Mouse (Mus musculus): ENCODE measurements around the gene Cltb.

Gene Cltb

DNA sequence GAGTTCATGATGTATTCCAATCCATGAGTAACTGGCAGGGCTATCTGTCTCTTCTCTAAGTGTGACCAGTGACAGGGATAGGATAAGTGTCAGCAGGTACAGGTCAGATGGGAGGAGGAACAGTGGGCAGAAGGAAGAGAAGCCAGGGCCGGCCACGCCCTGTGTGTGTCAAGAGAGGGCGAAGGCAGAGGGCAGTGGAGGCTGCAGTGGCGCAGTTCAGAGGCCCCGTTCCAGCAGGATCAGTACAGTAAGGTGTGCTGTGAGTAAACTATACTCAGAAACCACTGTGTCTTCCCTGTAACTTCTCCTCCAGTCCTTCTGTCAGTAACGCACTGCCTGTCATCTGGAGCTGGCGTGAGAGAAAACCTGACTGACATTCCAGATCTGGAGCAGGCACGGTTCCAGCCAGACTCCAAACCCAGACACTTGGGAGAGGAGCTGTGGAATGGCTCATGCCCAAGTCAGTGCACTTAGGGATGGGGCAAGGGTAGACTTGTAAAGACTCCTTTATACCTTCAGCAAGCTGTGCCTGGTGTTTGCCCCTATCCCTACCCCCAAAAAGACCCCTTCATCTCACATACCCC lies 14.9 kb downstream of the Cltb start:
- no peak for DNase-seq (ENCODE audit: low read depth, low spot score)

DNA sequence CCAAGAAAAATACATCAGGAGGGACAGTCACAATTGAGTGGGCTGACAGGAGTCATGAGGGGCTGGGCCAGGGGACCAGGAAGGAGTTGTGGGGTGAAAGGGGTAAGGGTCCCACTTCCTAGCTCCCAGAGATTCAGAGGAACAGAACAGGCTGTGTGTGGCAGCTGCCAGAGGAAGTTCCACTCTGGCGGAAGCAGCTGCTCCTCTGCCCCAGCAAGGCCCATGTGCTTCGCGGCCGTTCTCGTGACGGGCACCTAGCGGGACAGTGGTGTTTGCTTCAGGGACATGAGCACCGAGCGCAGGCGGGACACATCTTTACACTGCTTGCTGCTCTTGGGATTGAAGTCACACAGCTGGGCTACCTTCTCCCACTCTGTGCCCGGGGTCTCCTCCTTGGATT lies 17.5 kb downstream of the Cltb start:
- no peak for DNase-seq (ENCODE audit: low read depth, low spot score)

DNA sequence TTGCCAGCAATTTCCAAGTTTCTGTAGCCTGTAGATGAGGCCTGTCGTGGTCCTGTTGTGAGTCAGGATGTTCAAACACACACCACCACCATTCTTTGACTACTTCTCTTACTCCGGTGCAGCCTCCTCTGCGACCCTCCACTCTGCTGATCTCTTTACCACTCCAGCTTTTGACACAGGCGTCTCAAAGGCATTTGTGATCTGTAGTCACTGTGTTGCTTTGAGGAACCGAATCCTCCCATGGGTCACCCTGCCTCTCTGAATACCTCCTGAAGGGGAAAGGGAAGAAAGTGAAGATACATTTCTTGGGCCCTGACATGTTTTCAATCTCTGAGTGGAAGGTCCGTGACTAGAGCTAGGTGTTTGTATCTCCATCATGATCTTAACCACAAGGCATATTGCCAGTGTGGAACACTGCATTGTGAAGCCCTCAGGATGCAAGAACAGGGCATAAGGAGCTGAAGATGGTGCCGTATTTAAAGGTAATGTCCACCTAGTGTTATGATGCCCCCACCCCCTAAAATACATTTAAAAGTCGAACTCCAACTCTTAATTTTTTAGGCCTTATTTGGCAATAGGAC lies 19.3 kb downstream of the Cltb start:
- DNase-seq (ENCODE audit: low read depth, low spot score): no peak

DNA sequence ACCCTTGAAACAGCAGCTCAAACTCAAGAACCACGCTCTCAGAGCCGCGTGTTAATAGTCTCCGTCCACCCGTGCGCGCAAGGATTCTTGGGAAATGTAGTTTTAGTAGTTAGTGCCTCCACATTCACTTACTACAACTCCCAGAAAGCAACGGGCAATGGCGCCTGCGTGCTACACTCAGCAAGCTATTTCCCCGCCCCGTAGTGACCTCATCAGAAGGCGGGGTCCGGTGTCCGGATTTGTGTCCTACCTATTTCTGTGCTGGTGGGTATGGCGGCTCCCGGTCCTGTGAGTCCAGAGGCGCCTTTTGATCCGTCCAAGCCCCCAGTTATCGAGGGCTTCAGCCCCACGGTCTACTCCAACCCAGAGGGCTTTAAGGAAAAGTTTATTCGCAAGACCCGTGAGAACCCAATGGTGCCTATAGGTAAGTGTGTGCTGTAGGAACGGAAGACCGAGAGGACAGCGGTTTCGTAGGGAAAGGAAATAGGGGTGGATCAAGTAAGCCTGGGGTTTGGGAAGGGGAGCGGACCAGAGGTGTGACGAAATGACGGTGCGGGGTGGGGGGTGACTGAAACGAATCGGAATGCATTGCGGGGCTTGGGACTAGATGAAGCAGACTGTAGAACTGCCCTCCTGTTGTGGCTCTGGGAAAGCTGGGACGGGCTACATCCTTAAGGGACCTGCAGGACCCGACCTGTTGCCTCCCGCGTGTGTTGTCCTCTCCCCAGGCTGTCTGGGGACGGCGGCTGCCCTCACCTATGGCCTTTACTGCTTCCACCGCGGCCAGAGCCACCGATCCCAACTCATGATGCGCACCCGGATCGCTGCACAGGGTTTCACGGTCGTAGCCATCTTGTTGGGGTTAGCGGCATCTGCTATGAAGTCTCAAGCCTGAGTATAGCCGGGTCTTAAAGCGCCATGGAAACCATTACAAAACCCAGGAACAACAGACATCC lies 20.9 kb downstream of the Cltb start, which contains the start of the genes Nop16 and Higd2a:
Gene Nop16, minus strand, starts transcription at position 95 of the 956 bp plus-strand sequence.
Gene Higd2a, plus strand, starts transcription at position 212 of the 956 bp plus-strand sequence.
- DNase-seq (ENCODE audit: low read depth, low spot score): peak; percentile 98

DNA sequence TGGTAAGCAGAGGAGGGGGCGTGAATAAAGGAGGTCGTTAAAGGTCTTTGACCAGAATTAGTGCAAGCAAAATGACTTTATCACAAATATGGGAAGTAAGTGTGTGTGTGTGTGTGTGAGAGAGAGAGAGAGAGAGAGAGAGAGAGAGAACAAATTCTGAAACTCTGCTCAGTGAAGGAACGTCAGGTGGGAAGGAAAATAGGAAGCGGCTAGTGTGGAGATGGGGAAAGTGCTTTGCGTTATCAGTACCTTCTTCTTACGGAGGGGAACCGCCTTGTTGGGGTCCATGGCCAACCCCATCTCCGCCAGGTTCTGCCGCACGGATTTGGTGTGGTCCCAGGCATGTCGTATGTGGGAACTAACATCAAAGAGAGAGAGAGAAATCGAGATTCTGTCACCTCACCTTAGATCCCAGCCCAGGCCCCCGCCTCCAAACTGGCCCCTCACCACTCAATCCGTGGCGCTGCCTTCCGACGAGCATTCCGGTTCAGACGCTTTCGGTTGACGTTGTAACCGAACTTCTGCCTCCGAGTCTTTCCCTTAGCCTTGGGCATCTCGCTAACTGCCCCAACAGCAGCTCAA lies 21.6 kb downstream of the Cltb start:
- DNase-seq (ENCODE audit: low read depth, low spot score): no peak

DNA sequence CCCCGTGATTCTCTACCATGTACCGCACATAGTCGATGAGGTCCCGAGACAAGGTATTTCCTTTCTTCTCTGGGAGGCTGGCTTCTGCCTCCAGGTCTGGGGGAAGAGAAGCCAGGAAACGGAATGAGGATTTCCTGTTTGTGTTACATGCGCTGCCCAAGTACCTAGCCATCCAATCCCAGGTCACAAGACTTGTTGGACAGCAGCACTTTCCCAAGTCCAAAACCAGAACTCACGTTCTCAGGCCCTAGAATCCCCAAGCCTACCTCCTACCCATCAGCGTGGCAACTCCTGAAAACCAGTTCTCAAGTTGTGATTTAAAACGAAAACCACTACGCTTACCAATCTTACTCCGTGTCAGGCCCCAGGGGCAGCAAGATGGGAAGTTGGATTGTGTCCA lies 25.3 kb downstream of the Cltb start:
- DNase-seq (ENCODE audit: low read depth, low spot score): no peak

DNA sequence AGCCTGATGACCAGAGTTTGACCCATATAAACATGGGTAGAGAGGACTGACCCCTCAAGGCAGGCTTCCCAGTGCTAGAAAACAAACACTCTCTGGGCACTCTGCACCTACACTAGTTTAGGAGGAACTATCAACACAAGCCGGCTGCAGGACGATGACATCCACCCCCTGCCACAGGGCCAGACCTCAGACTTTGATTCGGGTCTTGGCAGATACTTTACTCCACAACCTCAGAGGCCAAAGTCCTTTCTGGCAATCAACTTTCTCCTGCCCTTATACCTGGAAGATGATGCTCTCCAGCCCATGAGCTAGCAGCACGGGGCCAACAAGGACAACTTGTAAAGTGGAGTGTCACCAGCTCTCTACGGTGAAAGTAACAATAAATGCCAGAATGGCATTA lies 28.3 kb downstream of the Cltb start:
- DNase-seq (ENCODE audit: low read depth, low spot score): no peak

DNA sequence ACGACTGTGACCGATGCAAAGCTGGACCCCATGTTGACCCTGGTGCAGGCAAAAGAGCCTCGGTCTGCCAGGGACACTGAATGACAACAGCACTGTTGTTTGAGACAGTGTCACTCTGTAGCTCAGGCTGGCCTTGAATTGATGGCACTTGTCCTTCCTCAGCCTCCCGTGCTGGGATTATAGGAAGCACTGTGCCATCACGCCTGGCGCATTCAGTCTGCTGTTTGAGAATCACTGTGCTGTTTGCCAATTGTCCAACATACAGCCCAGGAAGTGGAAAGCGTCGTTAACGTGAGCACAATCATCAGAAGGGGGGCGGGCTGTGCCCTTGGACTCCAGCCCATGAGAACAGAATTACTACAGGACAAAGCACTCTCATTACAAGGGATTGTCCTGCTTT lies 29.0 kb downstream of the Cltb start:
- DNase-seq (ENCODE audit: low read depth, low spot score): no peak

DNA sequence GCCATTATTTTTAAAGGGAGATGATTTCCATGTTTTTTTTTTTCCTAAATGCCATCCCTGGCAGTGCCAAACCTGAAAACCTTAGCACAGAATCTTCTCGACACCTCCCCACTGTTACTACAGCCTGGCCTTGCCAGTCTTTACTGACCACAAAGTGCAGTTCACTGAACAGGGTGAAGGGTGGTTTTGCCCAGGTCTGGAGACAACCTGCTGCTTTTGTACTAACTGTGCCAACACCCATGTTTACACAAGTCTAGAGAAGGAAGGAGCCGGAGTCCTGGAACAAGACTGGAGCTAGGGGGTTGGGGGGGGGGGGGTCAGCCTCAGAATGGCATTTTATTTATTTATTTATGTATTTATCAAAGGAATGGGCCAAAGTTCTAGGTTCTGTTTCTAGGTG lies 29.8 kb downstream of the Cltb start:
- no peak for DNase-seq (ENCODE audit: low read depth, low spot score)

DNA sequence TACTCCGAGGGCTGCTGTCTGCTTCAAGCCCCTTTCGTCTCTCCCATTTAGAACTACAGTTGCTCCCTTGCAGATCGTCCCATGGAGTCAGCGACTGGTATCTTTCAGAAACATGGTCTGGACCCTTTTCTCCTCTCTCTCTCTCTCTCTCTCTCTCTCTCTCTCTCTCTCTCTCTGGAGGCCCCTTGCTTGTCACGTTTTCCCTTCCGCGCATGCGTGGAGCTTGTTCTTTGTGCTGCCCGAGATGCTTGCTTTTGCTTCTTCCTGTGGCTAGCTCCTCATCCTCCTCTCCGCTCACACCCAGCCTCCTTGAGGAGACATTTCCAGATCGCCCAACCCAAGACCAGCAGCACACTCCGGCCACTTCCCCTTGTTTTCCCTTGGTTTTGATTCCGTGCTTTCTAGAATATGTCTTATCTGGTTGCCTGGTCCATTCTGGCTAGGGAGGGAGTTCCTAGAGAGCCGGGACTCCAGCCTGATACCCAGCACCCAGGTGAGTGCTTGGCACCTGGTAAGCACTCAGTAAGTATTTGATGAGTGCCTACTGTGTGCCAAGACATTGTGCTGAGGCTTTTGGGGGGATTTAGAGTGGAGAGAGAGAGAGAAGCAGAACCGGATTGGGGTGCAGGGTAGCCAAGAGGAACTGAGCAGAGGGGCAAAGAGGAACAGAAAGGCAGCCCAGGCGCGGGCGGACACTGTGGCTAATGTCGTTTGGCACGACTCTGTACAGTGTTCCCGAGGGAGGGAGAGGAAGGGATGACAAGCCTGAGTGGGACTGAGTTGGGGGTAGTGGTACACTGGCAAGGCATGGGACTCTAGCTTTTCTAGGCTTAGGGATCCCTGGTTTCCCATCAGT lies 33.3 kb downstream of the Cltb start:
- DNase-seq (ENCODE audit: low read depth, low spot score): no peak

DNA sequence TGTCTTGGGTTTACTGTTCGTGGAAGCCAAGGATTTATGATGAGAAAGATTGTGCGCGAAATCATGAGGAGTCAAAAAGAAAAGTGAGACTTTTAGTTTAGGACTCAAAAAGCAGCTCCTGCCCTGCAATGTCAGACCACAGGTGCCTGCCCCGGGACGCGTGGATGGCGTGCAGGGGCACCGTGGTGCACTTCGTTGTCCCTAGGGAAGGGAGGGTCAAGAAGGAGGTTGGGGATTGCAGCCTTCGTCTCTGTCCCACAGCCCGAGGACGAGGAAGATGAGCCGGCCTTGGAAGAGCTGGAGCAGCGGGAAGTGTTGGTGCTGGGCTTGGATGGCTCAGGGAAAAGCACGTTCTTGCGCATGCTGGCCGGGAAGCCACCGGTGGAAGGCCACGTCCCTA lies 35.7 kb downstream of the Cltb start:
- no peak for DNase-seq (ENCODE audit: low read depth, low spot score)

DNA sequence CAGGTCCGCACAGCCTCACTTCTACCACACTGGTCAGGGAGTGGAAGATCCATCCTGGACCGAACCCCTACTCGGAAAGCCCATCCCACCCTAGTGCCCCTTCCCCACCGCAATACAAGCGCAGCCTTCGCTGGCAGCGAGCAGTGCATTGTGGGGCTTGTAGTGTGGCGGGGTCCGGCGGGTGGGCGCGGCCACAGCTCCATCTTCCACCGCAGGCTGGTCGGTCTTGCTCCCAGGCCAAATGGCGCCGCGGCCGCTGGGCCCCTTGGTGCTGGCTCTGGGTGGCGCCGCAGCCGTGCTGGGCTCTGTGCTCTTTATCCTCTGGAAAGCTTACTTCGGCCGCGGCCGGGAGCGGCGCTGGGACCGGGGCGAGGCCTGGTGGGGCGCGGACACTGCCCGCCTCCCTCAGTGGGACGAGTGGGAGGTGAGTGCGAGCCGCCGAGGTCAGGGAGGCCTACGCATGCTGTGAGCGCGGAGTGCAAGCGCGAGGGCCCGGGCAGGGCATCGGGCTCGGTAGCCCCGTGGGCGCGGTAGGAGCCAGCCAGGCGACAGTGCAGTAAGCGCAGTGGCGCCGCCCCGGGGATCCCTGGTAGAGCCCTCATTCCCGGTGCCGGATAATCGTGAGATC lies 36.2 kb downstream of the Cltb start, which contains the start of gene Arl10:
Gene Arl10, plus strand, starts transcription at position 162 of the 628 bp plus-strand sequence.
- peak; percentile 68 for DNase-seq (ENCODE audit: low read depth, low spot score)

DNA sequence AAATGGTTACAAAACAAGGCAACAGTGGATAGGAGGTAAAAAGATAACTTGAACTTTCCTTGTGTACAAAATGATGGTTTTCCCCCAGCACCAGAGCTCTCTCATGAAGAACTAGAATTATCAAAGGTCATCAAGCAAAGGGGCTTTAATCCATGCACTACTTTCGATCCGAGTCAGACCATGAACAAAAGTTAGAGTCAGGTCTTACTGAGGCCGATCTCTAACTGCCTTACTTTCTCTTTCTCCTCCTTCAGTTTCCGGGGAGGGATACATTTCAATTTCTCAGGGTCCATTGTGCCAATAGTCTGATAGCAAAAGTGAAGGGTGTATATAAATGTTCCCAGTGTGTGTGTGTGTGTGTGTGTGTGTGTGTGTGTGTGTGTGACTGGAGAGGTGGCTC lies 38.5 kb downstream of the Cltb start:
- no peak for DNase-seq (ENCODE audit: low read depth, low spot score)

DNA sequence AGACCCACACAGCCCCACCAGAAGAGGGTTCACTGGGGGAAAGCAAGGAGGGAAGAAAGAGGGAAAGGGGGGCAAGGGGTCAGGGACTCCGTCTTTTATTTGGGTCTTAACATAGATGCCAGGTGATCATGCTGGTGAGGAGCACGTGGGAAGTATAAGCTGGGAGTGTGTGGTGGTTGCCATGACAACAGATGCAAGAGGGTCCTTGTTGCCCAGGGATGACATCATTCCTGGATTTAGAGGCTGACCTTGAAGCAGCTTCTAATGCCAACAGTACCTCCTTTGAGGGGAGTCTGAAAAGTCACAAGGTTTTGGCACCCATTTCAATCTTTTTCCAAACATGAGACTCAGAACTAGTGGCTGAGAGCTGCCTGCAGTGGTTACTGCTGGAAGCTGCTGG lies 39.5 kb downstream of the Cltb start:
- DNase-seq (ENCODE audit: low read depth, low spot score): no peak

DNA sequence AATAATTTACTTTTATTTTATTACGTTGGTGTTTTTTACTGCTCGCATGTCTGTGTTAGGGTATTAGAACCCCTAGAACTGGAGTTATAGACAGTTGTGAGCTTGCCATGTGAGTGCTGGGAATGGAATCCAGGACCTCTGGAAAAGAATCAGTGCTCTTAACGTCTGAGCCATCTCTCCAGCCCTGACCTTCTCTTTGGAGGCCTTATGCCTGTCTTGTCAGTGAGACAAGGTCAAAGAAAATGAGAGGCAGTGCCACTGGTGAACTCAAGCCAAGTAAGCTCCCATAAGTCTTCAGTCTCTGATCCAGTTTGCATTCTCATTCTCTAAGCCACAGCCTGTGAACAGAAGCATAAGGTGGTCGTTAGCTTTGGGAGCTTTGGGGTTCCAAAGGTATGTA lies 40.4 kb downstream of the Cltb start:
- DNase-seq (ENCODE audit: low read depth, low spot score): no peak

DNA sequence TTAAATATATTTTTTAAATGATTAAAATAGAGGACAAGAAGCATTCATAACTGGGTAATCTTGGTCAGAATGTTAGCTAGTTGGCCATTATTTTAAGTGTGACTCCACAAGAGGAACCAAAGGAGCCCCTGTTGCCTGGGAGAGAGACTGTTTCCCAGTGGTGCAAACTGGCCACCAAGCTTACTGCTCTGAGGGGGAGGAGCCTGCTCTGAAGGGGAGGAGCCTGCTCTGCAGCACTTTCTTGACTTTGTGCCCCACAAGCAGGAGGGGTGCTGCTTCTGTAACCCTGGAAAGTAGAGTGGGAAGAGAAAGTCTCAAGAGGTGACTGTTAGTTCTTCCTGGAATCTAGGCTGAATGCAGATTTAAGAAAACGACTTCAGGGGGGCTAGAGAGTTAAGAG lies 41.9 kb downstream of the Cltb start:
- no peak for DNase-seq (ENCODE audit: low read depth, low spot score)

DNA sequence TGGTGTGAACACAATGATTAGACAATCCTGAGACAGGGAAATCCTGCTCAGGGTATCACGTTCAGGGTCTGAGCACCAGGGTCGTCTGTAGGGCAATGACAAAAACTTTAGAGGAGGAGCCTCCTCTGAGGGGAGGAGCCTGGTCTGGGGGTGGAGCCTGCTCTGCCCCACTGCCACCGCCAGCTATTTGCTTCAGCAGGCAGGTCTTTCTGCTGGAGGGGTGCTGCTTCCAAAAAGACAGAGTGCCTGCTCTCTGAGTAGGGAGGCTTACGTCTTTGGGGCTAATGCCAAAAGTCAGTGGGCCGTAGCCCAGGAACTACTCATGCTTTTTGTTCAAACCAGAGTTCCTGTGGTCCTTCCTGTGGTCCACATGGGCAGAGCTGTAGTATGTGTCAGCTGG lies 42.8 kb downstream of the Cltb start:
- no peak for DNase-seq (ENCODE audit: low read depth, low spot score)

DNA sequence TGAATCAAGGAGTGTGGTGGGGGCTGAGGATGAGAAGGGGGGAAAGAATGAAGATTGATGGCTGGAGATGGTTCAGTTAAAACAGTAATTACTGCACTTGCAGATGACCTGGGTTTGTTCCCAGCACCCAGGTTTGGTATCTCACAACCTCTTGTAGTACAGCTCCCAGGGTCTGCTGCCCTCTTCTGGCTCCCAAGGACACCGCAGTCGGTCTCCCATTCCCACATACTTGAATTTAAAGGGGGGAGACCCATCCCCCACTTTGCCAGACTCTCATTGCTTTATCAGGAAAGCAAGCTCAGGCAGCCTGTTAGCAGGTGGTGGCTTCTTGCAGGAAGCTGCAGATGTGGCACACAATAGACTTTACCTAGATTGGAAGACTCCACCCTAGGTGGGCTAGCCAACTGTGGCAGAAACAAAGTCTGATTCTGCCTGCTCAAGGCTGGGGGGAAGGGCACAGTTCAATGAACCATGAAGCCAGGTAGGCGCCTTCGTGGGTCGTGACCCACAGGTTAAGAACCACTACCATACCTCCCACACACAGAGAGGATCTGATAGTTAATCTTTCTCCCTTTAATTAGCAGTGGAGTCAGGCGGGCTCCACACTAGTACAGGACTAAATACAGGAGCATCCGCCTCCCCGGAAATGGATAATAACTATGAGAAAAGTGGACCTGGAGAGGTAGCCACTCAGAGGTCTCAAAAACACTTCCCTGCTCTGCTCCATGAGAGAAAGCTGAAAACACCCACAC lies 45.4 kb downstream of the Cltb start:
- DNase-seq (ENCODE audit: low read depth, low spot score): peak; percentile 64

DNA sequence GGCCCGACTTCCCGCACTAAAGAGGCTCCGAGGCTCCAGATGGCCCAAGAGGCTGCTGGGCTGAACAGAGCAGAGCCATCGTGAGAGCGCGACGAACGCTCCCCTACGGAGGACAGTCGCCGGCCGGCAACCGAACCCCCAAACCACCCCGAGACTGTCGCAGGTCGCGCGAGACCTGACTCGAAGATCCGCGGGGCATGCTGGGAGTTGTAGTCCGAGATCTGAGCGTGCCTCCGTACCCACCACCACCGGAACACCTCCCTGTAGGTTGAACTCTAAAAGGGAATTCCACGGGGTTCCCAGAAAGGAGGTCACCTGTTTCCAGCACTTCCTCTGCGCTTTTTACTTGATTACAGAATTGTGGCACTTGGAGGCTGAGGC lies 46.0 kb downstream of the Cltb start, which contains the start of gene 4833439L19Rik:
Gene 4833439L19Rik, minus strand, starts transcription at position 235 of the 381 bp plus-strand sequence.
- peak; percentile 93 for DNase-seq (ENCODE audit: low read depth, low spot score)

Data from forelimb bud, embryonic 11.5 days (tissue).